Mouse (Mus musculus) neural tube, embryonic 10.5 days (tissue): ENCODE data around the gene Ins1.

Experiments
- DNase-seq: peaks from one replicate; pipeline ENCODE4 v3.0.0-alpha.2; 2017; ENCODE audit warnings: low spot score; ENCODE audit errors: extremely low spot score

Gene Ins1

DNA sequence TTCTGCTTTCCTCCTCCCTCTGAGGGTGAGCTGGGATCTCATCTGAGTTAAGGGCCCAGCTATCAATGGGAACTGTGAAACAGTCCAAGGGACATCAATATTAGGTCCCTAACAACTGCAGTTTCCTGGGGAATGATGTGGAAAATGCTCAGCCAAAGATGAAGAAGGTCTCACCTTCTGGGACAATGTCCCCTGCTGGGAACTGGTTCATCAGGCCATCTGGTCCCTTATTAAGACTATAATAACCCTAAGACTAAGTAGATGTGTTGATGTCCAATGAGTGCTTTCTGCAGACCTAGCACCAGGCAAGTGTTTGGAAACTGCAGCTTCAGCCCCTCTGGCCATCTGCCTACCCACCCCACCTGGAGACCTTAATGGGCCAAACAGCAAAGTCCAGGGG lies at the start of gene Ins1:
Gene Ins1 (plus strand): TSS at position 301 of the 400 bp plus-strand sequence.
- no peak for DNase-seq
